Mouse (Mus musculus) spleen, adult 12 weeks (tissue): ENCODE results near the gene Vill.
A peak's percentile ranks its signal among the peaks of the same experiment; 100 is the strongest.

Experiments used
- DNase-seq: peaks from one replicate; pipeline ENCODE4 v3.0.0; 2022; ENCODE audit warnings: low spot score

The Vill gene

GRCm38 (mm10) chr9:119082039-119082438, 29.5 kb downstream of the Vill start:
- no peak for DNase-seq

- no peak for DNase-seq
These were observed 30.3 kb downstream of the Vill start for GRCm38 (mm10) chr9:119082656-119083430.

GRCm38 (mm10) chr9:119083966-119084365, 31.4 kb downstream of the Vill start:
- DNase-seq: no peak

- no peak for DNase-seq
These were observed 33.9 kb downstream of the Vill start for GRCm38 (mm10) chr9:119086451-119086850.

GRCm38 (mm10) chr9:119087309-119087708, 34.7 kb downstream of the Vill start:
- DNase-seq: no peak

- peak; percentile 43 for DNase-seq
These were observed 35.7 kb downstream of the Vill start for GRCm38 (mm10) chr9:119088148-119088801.

GRCm38 (mm10) chr9:119089437-119089836, 36.9 kb downstream of the Vill start:
- no peak for DNase-seq

GRCm38 (mm10) chr9:119090462-119090861, 37.9 kb downstream of the Vill start:
- DNase-seq: no peak

GRCm38 (mm10) chr9:119091581-119092310, 39.2 kb downstream of the Vill start:
- no peak for DNase-seq

- DNase-seq: no peak
These were observed 40.2 kb downstream of the Vill start for GRCm38 (mm10) chr9:119092473-119093418.

GRCm38 (mm10) chr9:119093419-119094295, 41.1 kb downstream of the Vill start, which contains the start of gene Plcd1:
TSS of gene Plcd1 (minus strand) at chr9:119093502.
- DNase-seq: no peak

GRCm38 (mm10) chr9:119094462-119095109, 42.0 kb downstream of the Vill start:
- no peak for DNase-seq

- no peak for DNase-seq
These were observed 47.8 kb downstream of the Vill start for GRCm38 (mm10) chr9:119100177-119100898.

GRCm38 (mm10) chr9:119101992-119102782, 49.6 kb downstream of the Vill start, which contains the start of gene Dlec1:
TSS of gene Dlec1 (plus strand) at chr9:119102478.
- DNase-seq: peak; percentile 21

GRCm38 (mm10) chr9:119102783-119103113, 50.2 kb downstream of the Vill start:
- DNase-seq: no peak

GRCm38 (mm10) chr9:119107566-119107965, 55.0 kb downstream of the Vill start:
- DNase-seq: no peak

GRCm38 (mm10) chr9:119109685-119110353, 57.2 kb downstream of the Vill start:
- no peak for DNase-seq

GRCm38 (mm10) chr9:119110640-119111039, 58.1 kb downstream of the Vill start:
- DNase-seq: no peak
